Mouse (Mus musculus) ES-E14 (cell line): Measurements from ENCODE around the gene Lrp2bp.

Experiments used
- HCFC1 ChIP-seq: IDR thresholded peaks from 2 replicates; pipeline ENCODE4 v1.6.1; 2012; ENCODE audit warnings: low read length, inconsistent platforms, borderline replicate concordance; ENCODE audit not compliant: insufficient read depth
- MAFK ChIP-seq: IDR thresholded peaks from 2 replicates; pipeline ENCODE4 v1.6.1; 2014; ENCODE audit warnings: mild to moderate bottlenecking, low read depth, low read length, inconsistent platforms; ENCODE audit not compliant: insufficient read depth
- ZC3H11A ChIP-seq: IDR thresholded peaks from 2 replicates; pipeline ENCODE4 v1.6.1; 2012; ENCODE audit warnings: low read depth, mild to moderate bottlenecking, inconsistent platforms, low read length, borderline replicate concordance
- ZNF384 ChIP-seq: IDR thresholded peaks from 2 replicates; pipeline ENCODE4 v1.6.1; 2012; ENCODE audit warnings: low read depth, low read length, inconsistent platforms

- TF ChIP-seq ZNF384 (no peak), HCFC1 (no peak), ZC3H11A (no peak), MAFK (no peak)
These were observed 74.5 kb downstream of the Lrp2bp start for GRCm38 (mm10) chr8:46073540-46074140.
